Mouse (Mus musculus): ENCODE results near the gene Nit2. TPM values are rescaled to one million over a fixed set of nuclear protein-coding genes. Genes with fewer than 3 reads are reported as not detected.
"Not testable (repeated sequence)": the region's sequence is repeated elsewhere in the genome, so short reads cannot be mapped to it uniquely, and the experiment has no call there.

The Nit2 gene
- total RNA-seq (2021): 10 to 100 TPM; 10.7 to 14.0 TPM
- long read RNA-seq, transcript Nit2-201 (10 exons, 1,286 nt): major isoform, 6 of 7 reads
- long read RNA-seq, partial matches to known transcripts: 0 of 7 reads
- long read RNA-seq, other reads (novel, unspliced or antisense): 1 of 7 reads

GRCm38 (mm10) chr16:57166611-57167513 is at the start of gene Nit2:
TSS of gene Nit2 (minus strand) at chr16:57167341.
- peak; percentile 91 to 95 for DNase-seq (ENCODE audit: low spot score in 2 of 2)

- no peak for DNase-seq (ENCODE audit: low spot score in 2 of 2)
These were observed 48.8 kb upstream of the Nit2 start for GRCm38 (mm10) chr16:57215957-57216356.

- DNase-seq (ENCODE audit: low spot score in 2 of 2): no peak
These were observed 43.9 kb upstream of the Nit2 start for GRCm38 (mm10) chr16:57211037-57211436.

- DNase-seq (ENCODE audit: low spot score in 2 of 2): no peak
These were observed 41.2 kb upstream of the Nit2 start for GRCm38 (mm10) chr16:57208342-57208741.

- no peak for DNase-seq (ENCODE audit: low spot score in 2 of 2)
These were observed 30.1 kb upstream of the Nit2 start for GRCm38 (mm10) chr16:57197281-57197680.

GRCm38 (mm10) chr16:57196590-57196989 is 29.4 kb upstream of the Nit2 start:
- no peak for DNase-seq (ENCODE audit: low spot score in 2 of 2)

GRCm38 (mm10) chr16:57191214-57191613 is 24.1 kb upstream of the Nit2 start:
- no peak for DNase-seq (ENCODE audit: low spot score in 2 of 2)

- DNase-seq (ENCODE audit: low spot score in 2 of 2): no peak
These were observed 23.2 kb upstream of the Nit2 start for GRCm38 (mm10) chr16:57190390-57190789.

GRCm38 (mm10) chr16:57189493-57189892 is 22.4 kb upstream of the Nit2 start:
- peak in 1 of 2 experiments; percentile 26 for DNase-seq (ENCODE audit: low spot score in 2 of 2)

- DNase-seq (ENCODE audit: low spot score in 2 of 2): no peak
These were observed 19.5 kb upstream of the Nit2 start for GRCm38 (mm10) chr16:57186618-57187017.

GRCm38 (mm10) chr16:57182037-57182436 is 14.9 kb upstream of the Nit2 start:
- DNase-seq (ENCODE audit: low spot score in 2 of 2): no peak

GRCm38 (mm10) chr16:57181180-57181579 is 14.0 kb upstream of the Nit2 start:
- peak; percentile 20 to 40 for DNase-seq (ENCODE audit: low spot score in 2 of 2)

GRCm38 (mm10) chr16:57177664-57178063 is 10.5 kb upstream of the Nit2 start:
- DNase-seq (ENCODE audit: low spot score in 2 of 2): no peak

GRCm38 (mm10) chr16:57177254-57177653 is 10.1 kb upstream of the Nit2 start:
- peak in 1 of 2 experiments; percentile 54 for DNase-seq (ENCODE audit: low spot score in 2 of 2)

GRCm38 (mm10) chr16:57176276-57176675 is 9.1 kb upstream of the Nit2 start:
- no peak for DNase-seq (ENCODE audit: low spot score in 2 of 2)

- DNase-seq (ENCODE audit: low spot score in 2 of 2): no peak
These were observed 8.6 kb upstream of the Nit2 start for GRCm38 (mm10) chr16:57175751-57176150.

- DNase-seq (ENCODE audit: low spot score in 2 of 2): not testable (repeated sequence)
These were observed 7.3 kb upstream of the Nit2 start for GRCm38 (mm10) chr16:57174480-57174879.

GRCm38 (mm10) chr16:57171570-57171969 is 4.4 kb upstream of the Nit2 start:
- DNase-seq (ENCODE audit: low spot score in 2 of 2): no peak

- no peak for DNase-seq (ENCODE audit: low spot score in 2 of 2)
These were observed 4.0 kb upstream of the Nit2 start for GRCm38 (mm10) chr16:57171161-57171560.

GRCm38 (mm10) chr16:57168236-57168635 is 1.1 kb upstream of the Nit2 start:
- DNase-seq (ENCODE audit: low spot score in 2 of 2): no peak

GRCm38 (mm10) chr16:57167514-57167912 is 372 bp upstream of the Nit2 start:
- DNase-seq (ENCODE audit: low spot score in 2 of 2): no peak

GRCm38 (mm10) chr16:57166086-57166485 is 1.1 kb downstream of the Nit2 start:
- DNase-seq (ENCODE audit: low spot score in 2 of 2): no peak

GRCm38 (mm10) chr16:57165157-57165556 is 2.0 kb downstream of the Nit2 start:
- DNase-seq (ENCODE audit: low spot score in 2 of 2): no peak
